Mouse (Mus musculus) lung, postnatal 10 days (tissue): ENCODE measurements at regions not wholly inside any gene's neighbourhood (a gene's known extent, or its start where the extent isn't known, plus 50 kb on each side); places are given as distances from the start of the nearest gene placed in this dataset.
A peak's percentile ranks its signal among the peaks of the same experiment; 100 is the strongest.

Experiments
- DNase-seq: peaks from one replicate; pipeline ENCODE4 v3.0.0; 2021

GRCm38 (mm10) chr11:45446512-45446911 lies 405.3 kb upstream of the Clint1 start:
- DNase-seq: no peak

- no peak for DNase-seq
These were observed 397.6 kb upstream of the Clint1 start for GRCm38 (mm10) chr11:45454234-45454633.

GRCm38 (mm10) chr11:45454933-45455332 lies 396.9 kb upstream of the Clint1 start:
- DNase-seq: peak; percentile 10

GRCm38 (mm10) chr11:45456724-45457123 lies 395.1 kb upstream of the Clint1 start:
- no peak for DNase-seq

- DNase-seq: no peak
These were observed 394.3 kb upstream of the Clint1 start for GRCm38 (mm10) chr11:45457597-45457996.

- no peak for DNase-seq
These were observed 391.7 kb upstream of the Clint1 start for GRCm38 (mm10) chr11:45460000-45460792.

- DNase-seq: no peak
These were observed 387.4 kb upstream of the Clint1 start for GRCm38 (mm10) chr11:45464501-45464900.

GRCm38 (mm10) chr11:45466350-45466749 lies 385.5 kb upstream of the Clint1 start:
- DNase-seq: no peak

- DNase-seq: no peak
These were observed 379.7 kb upstream of the Clint1 start for GRCm38 (mm10) chr11:45472171-45472570.

- DNase-seq: no peak
These were observed 374.9 kb upstream of the Clint1 start for GRCm38 (mm10) chr11:45476917-45477316.

GRCm38 (mm10) chr11:45485950-45486349 lies 365.9 kb upstream of the Clint1 start:
- DNase-seq: no peak

- no peak for DNase-seq
These were observed 360.6 kb upstream of the Clint1 start for GRCm38 (mm10) chr11:45491021-45491967.

- DNase-seq: no peak
These were observed 356.6 kb upstream of the Clint1 start for GRCm38 (mm10) chr11:45495246-45495645.

GRCm38 (mm10) chr11:45508566-45508965 lies 343.3 kb upstream of the Clint1 start:
- DNase-seq: no peak

- no peak for DNase-seq
These were observed 342.6 kb upstream of the Clint1 start for GRCm38 (mm10) chr11:45509278-45509677.

- no peak for DNase-seq
These were observed 337.2 kb upstream of the Clint1 start for GRCm38 (mm10) chr11:45514415-45515271.

- no peak for DNase-seq
These were observed 327.1 kb upstream of the Clint1 start for GRCm38 (mm10) chr11:45524720-45525119.

GRCm38 (mm10) chr11:45531044-45531626 lies 320.7 kb upstream of the Clint1 start:
- DNase-seq: no peak

- DNase-seq: peak; percentile 13
These were observed 318.3 kb upstream of the Clint1 start for GRCm38 (mm10) chr11:45533402-45534056.

GRCm38 (mm10) chr11:45535501-45536025 lies 316.3 kb upstream of the Clint1 start:
- DNase-seq: no peak

- no peak for DNase-seq
These were observed 313.8 kb upstream of the Clint1 start for GRCm38 (mm10) chr11:45538011-45538410.

GRCm38 (mm10) chr11:45539459-45539858 lies 312.4 kb upstream of the Clint1 start:
- DNase-seq: peak; percentile 88
